Mouse (Mus musculus) lung, postnatal 10 days (tissue): ENCODE data around the gene Pus3.
"Not testable (repeated sequence)": the region's sequence is repeated elsewhere in the genome, so short reads cannot be mapped to it uniquely, and the experiment has no call there.

ENCODE experiments used
- DNase-seq: peaks from one replicate; pipeline ENCODE4 v3.0.0; 2021

Gene Pus3

DNA sequence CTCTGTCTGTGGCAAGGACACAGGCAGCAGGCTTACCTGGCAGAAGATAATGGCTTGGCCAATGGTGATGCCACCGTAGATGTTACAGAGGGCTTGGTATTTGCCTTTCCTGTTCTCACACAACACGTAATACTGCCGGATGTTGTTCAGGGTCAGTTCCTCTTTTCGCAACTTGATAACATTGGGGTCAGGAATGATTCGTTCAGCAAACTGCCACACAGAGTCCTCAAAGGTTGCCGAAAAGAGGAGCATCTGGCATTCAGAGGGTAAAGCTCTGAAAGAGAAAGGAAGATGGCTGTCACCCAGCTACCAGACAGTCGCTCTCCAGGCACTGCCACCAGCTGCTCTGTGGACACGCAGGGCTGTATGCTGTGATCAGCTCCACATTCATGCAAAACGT is 11.7 kb upstream of the Pus3 start:
- DNase-seq, result no peak

DNA sequence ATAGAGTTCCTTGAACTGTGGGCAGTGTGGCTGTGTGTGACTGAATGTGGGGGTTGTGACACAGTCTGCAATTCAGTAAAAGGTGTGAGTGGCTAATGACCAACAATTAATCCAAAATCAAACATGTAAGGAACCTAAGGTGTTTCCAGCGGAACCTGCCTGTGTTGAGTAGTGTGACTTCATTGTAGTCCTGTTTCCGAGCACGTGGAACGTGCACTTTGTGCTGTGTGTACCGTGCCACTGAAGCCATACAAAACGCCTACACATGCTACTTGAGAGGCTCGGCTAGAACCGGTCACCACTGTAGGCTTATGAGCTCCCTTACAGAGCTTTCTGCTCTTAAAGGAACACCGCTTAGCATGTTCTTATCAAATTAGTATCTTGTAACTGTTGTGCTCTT is 9.9 kb upstream of the Pus3 start:
- DNase-seq, result no peak

DNA sequence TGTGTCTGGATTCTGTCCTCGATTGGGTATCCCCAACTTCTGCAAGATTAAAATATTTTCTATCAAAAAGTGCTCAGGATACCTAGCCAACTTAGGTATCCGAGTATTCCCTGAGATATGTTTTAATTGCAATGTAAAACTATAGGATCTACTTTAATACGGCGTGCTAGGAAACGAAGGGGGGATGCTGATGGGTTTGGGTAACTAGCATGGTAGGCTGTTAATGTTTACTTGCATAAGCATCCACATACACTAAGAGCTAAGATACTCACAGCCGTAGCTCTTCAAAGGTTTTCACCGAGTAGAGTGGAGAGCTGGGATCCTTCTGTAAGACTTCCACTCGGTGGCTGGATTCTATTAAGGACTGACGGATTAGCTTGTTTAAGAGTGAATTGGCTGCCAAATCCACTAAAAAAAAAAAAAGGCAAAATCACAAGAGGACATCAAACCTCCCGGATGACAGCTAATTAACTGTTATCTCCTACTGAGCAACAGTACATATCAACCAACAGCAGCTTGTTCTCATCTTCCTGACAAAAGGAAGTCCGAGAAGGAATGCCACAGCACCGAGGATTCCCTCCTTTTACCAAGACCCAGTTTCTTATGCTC is 1.8 kb upstream of the Pus3 start:
- no peak for DNase-seq

DNA sequence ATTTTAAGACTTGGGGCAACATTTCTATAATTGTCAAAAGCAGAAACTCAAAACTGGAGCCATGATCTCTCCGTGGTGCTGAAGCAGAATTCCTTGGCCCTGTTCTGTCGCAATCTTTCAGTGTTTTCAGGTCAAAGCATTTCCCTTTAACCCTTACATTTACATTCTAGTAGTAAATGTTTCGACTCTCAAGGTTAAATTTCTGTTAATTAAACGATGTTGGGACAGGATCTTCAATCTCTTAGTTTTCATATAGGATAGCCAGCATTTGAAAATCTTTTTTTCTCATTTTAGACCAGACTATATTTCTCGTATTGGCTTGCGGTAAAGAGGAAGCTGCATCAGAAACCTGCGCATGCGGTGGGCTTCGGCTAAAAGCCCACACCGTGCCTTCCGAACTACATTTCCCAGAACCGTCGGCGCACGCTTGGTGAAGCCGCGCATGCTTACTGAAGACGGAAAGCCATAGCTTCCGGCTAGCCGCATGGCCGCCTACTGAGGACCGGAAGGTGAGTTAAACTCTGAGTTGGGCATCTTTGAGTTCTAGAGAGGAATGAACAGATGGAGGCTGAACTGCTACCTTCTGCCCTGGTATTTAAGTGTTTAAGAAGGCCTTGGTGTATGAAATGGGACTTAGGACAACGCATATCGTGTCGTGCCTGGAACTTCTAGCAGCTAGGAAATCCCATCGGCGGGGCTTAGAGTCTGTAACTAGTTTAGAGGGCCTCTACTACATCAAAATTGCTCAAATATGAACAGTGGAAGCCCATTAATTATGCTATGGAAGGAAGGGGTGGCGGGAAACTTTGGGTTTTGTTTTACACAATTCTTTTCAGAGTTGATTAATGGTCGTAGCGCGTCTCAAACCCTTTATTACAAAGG is 855 bp downstream of the Pus3 start:
- peak; percentile 80 for DNase-seq

DNA sequence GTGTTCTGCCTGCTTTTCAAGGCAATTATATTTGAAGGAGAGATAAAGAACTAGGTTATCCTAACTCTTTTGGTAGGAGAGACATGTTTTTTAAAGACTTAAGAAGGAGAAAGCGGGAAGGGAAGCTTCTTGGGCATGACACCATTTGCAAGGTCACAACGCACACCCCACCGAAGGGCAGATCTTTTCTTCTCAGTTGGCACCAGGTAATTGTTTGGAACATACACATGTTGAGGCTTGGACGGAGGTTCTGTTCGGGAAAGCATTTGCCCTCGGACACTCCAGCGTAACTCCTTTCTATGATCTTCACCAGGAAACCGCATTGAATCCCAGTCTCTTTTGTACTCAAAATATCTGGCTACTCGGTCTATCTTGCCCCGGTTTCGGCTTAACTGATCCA is 2.7 kb downstream of the Pus3 start:
- no peak for DNase-seq

DNA sequence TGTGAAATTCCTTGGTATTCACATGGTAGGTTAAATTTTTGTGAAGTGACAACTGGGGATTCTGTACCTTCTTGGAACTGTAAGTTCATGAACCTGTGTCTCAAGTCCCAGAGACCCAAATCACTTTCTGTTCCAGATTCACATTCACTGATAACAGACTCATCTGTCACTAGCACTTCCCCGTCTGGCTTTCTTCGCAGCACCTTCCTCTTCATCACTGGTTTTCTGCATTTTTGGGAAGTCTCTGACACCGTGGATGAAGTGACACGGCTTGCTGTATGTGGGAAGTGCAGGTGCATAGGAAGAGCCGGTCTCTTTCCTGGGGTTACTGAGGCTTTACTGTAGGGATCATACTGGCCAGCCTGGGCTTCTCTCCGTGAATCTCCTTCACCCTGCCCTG is 3.2 kb downstream of the Pus3 start:
- no peak for DNase-seq

DNA sequence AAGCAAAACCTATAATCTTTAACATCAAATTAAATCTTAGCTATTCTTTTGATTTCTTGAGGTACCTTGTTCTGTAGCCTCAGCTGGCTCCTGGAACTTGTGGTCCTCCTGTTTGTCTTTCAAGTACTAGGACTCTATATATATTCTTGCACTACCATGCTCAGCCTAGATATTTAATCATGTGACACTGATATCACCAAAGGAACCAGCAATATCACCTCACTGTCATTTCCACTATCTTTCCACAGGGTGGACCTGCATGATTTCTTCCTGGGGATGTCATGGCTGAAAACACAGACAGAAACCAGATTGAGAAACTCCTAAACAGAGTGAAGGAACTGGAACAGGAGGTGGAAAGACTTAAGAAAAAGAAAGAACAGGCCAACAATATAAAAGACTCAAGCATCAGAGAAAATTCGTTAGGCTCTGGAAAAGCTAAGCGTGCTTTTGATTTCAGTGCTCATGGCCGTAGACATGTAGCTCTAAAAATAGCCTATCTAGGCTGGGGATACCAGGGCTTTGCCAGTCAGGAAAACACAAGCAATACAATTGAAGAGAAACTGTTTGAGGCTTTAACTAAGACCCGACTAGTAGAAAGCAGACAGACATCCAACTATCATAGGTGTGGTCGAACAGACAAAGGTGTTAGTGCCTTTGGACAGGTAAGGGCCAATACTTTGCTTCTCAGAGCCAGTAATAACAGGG is 6.3 kb downstream of the Pus3 start:
- DNase-seq, result no peak

DNA sequence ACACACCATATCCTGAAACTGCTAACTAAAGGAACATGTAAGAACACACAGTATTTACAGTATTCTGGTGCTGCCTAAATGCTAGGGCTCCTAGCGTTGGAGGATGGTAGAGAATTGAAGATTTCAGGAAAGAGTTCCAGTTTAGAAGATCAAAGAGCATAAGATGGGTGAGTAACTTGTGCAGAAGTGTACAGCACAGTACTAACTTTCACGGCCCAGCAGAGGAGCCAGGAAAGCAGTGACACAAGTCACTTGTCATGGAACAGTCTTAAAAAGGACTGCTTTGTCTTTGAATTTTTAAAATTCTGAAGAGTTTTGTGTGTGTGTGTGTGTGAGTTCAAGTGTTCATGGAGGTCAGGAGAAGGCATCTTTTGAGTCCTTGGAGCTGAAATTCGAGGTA is 9.6 kb downstream of the Pus3 start:
- no peak for DNase-seq

DNA sequence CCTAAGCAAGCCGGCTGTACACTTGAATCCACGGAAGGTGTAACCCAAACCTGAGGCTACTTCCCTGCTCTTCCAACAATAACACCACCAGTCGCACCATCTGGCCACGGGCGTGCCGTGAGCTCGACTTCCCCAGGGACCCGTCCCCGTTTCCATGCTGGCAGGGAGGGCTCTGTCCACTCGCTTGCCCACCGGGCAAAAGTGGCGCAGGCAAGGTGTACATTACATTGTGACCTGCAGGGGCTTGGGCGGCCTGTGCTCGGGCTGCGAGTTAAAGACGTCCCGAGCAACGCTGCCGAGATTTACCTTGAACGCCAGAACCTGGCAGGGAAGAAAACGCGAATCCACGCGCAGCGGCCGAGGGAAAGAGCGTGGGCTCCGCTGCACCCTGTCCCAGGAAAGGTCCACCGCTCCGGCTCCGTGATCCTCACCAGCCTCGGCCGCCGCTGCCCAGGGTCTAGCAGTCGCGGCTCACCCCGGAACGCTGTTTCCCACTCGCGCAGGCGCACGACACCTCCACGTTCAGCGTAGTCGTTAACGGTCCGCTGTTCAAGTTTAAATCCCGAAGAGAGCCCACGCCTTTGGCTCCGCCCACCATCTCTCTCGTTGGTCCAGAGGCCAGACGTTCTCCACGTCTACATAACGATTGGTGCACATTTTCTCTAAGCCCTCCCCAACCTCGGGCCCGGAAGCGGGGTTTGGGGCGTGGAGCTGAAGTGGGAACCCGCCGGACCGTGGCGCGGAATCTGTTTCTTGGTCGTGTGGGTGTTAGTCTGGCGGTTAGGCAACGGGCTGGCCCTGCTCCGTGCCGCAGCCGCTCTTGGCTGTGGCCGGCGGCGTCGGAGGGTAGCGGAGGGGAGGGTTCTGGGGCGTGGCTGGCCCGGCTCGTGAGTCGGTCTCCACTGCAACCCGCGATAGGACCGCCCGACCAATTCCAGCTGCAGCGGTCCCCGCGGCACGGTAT is 11.5 kb downstream of the Pus3 start, which contains the start of the genes Pate2 and Hyls1:
TSS of gene Pate2 (plus strand) at position 714 of the 964 bp plus-strand sequence.
TSS of gene Hyls1 (minus strand) at position 828 of the 964 bp plus-strand sequence.
- DNase-seq, result peak; percentile 96

DNA sequence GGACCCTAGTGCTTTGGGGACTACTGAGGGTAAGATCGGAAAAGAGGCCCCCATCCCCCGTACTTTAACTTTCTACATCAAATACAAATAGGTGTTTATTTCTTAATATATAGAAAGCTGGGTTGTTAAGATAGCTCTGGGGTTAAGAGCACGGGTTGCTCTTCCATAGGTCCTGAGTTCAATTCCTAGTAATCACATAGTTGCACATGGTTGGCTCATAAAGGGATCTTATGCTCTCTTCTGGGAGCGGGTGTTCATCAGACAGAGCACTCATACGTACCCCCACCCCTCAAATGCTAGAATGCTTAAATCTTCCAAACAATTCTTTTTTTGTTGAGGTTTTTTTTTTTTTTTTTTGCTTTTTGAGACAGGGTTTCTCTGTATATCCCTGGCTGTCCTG is 12.3 kb downstream of the Pus3 start:
- no peak for DNase-seq

DNA sequence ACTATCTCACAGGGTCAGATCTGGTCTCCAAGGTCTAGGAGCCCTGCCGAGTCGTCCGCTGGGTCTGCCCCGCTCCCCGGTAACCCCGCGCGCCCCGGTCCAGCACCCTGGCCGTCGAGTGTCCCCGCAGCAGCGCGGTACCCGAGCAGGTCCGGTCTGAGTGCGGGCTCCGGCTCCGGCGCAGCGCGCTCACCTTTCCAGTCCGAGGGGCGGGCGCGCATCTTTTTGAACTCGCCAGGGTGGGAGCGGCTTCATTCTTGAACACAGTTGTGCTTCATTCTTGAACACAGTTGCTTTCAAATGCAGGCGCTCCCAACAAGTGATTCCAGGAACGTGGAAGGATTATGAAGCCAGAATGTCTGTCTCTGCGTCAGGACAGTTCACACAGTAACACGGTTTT is 16.0 kb downstream of the Pus3 start:
- no peak for DNase-seq

DNA sequence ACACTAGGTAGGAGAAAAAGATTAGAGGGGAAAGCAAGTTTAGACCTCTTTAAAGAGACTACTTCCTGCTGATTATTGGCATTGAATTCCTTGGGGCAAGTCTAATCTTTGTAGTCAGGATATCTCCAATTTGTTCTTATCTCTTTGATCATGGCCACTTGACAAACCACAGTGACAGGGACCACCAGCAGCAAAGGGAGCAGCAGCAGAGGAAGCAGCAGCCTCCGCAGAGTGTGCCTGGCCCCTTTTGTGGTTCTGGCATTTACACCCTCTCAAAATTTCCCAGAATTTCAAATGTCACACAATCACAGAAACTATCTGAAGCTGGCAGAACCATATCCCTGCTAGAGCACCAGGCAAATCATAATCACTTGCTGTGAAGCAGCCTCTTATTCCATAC is 29.3 kb downstream of the Pus3 start:
- no peak for DNase-seq

DNA sequence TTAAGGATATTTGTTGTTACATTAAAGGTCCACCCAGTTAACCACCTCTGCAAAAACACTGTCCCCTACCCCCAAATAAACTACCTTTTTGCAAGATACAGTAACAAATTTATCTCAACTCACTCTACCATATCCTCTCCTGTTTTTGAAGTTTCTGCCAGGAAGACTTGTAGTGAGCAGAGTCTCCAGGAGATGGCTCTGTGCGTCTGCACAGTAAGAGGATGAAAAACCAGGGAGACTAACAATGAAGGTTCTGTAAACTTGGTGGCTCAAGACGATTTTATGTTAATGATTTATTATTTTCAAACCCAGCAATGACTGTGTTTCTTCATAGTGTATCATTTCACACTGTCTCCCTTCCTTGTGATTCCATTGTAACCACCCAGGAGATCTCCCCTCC is 34.5 kb downstream of the Pus3 start:
- no peak for DNase-seq

DNA sequence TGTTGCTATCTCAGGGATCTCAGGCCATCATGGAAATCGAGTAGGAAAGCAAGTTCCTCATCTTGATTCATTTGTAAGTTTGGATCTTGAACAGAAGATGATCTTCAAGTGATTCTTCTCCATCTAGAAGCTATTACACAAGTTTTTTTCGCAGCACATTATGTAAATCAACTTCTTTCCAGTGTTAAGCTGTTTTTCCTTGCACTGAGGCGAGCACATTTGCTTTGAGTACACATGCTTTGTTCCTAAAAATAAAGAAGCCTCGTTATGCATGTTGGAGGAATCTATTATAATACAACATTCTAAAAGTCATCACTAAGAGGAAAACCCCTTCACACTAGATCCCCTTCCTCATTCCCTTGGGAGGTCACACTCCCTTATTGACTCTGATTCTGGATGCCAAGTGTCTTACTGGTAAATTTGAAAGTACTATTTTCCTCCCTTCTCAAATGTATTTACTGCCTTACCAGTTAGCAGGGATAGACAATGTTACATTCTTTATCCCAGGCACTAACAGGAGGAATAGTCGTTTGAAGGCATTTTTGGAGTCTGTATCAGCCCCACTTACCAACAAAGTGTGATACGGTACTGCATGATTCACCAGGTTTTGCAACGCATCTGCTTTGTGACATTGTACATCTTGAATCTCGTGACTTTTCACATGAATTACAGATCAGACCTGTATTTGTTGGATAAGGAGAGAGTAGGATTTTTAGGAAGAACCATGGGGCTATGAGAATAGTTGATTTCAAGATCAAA is 49.4 kb downstream of the Pus3 start:
- DNase-seq, result no peak

DNA sequence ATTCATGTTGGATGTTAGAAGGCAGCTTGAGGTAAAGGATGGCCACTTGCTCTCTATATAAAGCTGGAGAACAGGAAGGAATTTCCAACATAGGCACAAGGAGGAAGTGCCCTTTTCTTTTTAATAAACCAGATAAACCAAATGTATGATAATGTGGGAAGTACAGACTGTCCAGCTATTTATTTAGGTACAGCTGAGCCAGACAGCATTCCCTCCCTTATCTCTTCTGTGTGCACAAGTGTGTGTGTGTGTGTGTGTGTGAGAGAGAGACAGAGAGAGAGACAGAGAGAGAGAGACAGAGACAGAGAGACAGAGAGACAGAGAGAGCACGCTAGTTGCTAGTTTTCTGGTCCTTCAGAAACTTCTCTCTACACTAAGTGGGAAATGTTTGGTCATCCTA is 53.4 kb downstream of the Pus3 start, which contains the start of gene Pate4:
TSS of gene Pate4 (minus strand) at position 101 of the 400 bp plus-strand sequence.
- DNase-seq, result no peak

DNA sequence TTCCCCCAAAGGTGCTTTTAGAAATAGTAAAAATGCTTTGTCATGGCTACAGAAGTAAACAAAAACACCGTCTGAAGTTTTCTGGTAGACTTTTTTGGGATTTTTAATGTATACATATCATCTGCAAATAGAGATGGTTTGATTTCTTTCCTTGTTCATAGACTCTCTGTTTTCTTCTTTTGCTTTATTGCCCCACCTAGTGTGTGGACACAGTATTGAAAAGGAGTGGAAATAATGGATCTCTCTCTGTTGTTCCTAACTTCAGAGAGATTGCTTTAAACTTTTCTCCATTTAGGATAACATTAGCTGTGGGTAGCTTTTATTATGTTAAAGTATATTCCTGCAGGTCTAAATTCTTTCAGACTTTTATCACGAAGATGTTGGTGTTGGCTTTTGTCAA is 55.6 kb downstream of the Pus3 start:
- DNase-seq, result no peak

DNA sequence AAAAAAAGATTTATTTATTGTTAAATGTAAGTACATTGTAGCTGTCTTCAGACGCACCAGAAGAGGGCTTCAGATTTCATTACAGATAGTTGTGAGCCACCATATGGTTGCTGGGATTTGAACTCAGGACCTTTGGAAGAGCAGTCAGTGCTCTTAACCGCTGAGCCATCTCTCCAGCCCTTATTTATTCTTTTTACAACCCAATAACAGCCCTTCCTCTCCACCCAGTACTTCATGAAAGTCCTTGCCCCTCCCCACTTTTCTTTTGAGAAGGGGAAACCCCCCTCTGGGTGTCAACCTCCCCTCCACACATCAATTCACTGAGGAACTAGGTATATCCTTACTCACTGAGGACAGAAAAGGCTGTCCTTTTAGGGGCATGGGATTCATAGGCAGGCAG is 58.4 kb downstream of the Pus3 start:
- not testable (repeated sequence) for DNase-seq
